Mouse (Mus musculus) myocyte (in vitro differentiated cells): Measurements from ENCODE around the gene Dlg1. TPM values are rescaled to one million over a fixed set of nuclear protein-coding genes. Genes with fewer than 3 reads are reported as not detected.

ENCODE experiments used
- H3K27me3 ChIP-seq: one replicate; pipeline ENCODE4 v1.6.1; 2011; ENCODE audit not compliant: control insufficient read depth, insufficient read depth, insufficient read length
- H3K36me3 ChIP-seq: one replicate; pipeline ENCODE4 v1.6.1; 2011; ENCODE audit not compliant: control insufficient read depth, insufficient read depth
- H3K4me2 ChIP-seq: one replicate; pipeline ENCODE4 v1.6.1; 2011; ENCODE audit warnings: low read depth, control low read depth
- H3K4me3 ChIP-seq: one replicate; pipeline ENCODE4 v1.5.1; 2011; ENCODE audit warnings: mild to moderate bottlenecking, control low read depth, moderate library complexity
- H3K79me2 ChIP-seq: one replicate; pipeline ENCODE4 v1.6.1; 2011; ENCODE audit not compliant: control insufficient read depth, insufficient read depth
- H3ac ChIP-seq: one replicate; pipeline ENCODE4 v1.6.1; 2011; ENCODE audit not compliant: control insufficient read depth, insufficient read length
- CEBPB ChIP-seq: IDR thresholded peaks from 2 replicates; pipeline ENCODE4 v1.6.1; 2011; ENCODE audit warnings: mild to moderate bottlenecking, moderate library complexity; ENCODE audit not compliant: poor library complexity, insufficient read depth, severe bottlenecking
- E2F4 ChIP-seq: IDR thresholded peaks from one replicate; pipeline ENCODE4 v1.6.1; 2011; ENCODE audit warnings: mild to moderate bottlenecking, control low read depth, moderate library complexity; ENCODE audit not compliant: insufficient read depth
- MAX ChIP-seq: IDR thresholded peaks from one replicate; pipeline ENCODE4 v1.6.1; 2011; ENCODE audit warnings: low read depth, mild to moderate bottlenecking, control low read depth
- MYOD1 ChIP-seq, 3 experiments: IDR thresholded peaks; one replicate each; pipeline ENCODE4 v1.6.1; 2011; ENCODE audit warnings: control low read depth in 2 of 3, low read depth in 2 of 3, mild to moderate bottlenecking in 2 of 3, moderate library complexity in 1 of 3; ENCODE audit not compliant: insufficient read length in 2 of 3, control insufficient read depth in 1 of 3
- MYOG ChIP-seq, 3 experiments: IDR thresholded peaks; one replicate each; pipeline ENCODE4 v1.6.1; 2011; ENCODE audit warnings: control low read depth in 2 of 3, low read depth in 2 of 3, mild to moderate bottlenecking in 2 of 3; ENCODE audit not compliant: insufficient read length in 2 of 3, control insufficient read depth in 1 of 3, insufficient read depth in 1 of 3
- POLR2A ChIP-seq: IDR thresholded peaks from one replicate; pipeline ENCODE4 v1.6.1; 2011; ENCODE audit warnings: low read depth, mild to moderate bottlenecking, control low read depth, moderate library complexity; ENCODE audit not compliant: insufficient read length
- POLR2AphosphoS2 ChIP-seq: IDR thresholded peaks from one replicate; pipeline ENCODE4 v1.6.1; 2011; ENCODE audit warnings: low read depth, control low read depth; ENCODE audit not compliant: insufficient read length
- REST ChIP-seq: IDR thresholded peaks from one replicate; pipeline ENCODE4 v1.6.1; 2011; ENCODE audit warnings: mild to moderate bottlenecking, control low read depth, moderate library complexity; ENCODE audit not compliant: insufficient read depth, insufficient read length
- SRF ChIP-seq: IDR thresholded peaks from one replicate; pipeline ENCODE4 v1.6.1; 2011; ENCODE audit warnings: low read depth; ENCODE audit not compliant: control insufficient read depth, insufficient read length
- TCF12 ChIP-seq: IDR thresholded peaks from one replicate; pipeline ENCODE4 v1.6.1; 2011; ENCODE audit warnings: mild to moderate bottlenecking, control low read depth; ENCODE audit not compliant: poor library complexity, insufficient read depth, severe bottlenecking
- TCF3 ChIP-seq: IDR thresholded peaks from one replicate; pipeline ENCODE4 v1.6.1; 2011; ENCODE audit warnings: low read depth, control low read depth; ENCODE audit not compliant: insufficient read length
- USF1 ChIP-seq: IDR thresholded peaks from one replicate; pipeline ENCODE4 v1.6.1; 2011; ENCODE audit warnings: low read depth, mild to moderate bottlenecking, control low read depth, moderate library complexity
- polyA plus RNA-seq: library from polyadenylated mRNA; unstranded; fragments of >200 nt; fragmentation: generic; extraction: Trizol; gene quantifications from one replicate; pipeline ENCODE4 v1.2.1, GENCODE M21; 2012; ENCODE audit warnings: missing spikeins

Gene Dlg1
- polyA plus RNA-seq, 1 experiment = 23.2 TPM

DNA sequence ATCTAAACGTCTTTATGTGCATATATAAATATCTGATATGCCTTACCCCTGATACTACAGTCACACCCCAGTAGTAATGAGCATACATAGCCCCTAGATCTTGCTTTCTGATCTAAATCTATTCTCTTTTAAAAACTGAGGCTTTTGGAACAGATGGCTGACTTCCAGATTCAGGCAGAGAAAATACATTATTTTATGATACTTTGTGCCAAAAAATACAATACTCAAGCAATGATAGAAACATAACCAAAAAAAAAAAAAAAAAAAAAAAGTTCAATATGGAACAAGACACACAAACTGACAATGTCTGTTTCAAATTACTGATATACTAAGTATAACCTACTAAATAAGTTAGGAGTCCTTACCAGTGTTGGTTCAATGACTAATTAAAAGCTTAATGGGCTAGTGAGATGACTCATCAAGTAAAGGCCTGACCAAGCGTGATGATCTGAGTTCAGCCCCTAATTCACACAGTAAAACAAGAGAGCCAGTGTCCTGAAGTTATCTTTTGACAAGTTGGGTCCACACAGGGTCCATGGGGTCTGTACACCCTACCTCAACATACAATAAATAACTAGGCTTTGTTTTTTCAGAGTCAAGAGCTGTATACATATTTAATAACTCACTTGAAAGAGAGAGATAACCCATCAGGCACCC, 171.5 kb downstream of the Dlg1 start:
- H3K36me3 ChIP-seq = peaks cover 31% of the 10 kb centered on the region
- H3K79me2 ChIP-seq = no peaks in the 10 kb centered on the region
- no peak overlapping the region for H3K4me3 ChIP-seq
- TF ChIP-seq E2F4 (no peak), TCF3 (no peak), MAX (no peak), SRF (no peak), REST (no peak), MYOD1 (IDR thresholded peaks at IDR 0.05; ENCODE audit: control insufficient read depth in 1 of 3, insufficient read length in 2 of 3, low read depth in 2 of 3) (no peak), MYOG (IDR thresholded peaks at IDR 0.05; ENCODE audit: control insufficient read depth in 1 of 3, insufficient read depth in 1 of 3, insufficient read length in 2 of 3, low read depth in 2 of 3) (no peak), USF1 (no peak), CEBPB (no peak), POLR2AphosphoS2 (no peak), POLR2A (no peak), TCF12 (no peak)
- H3K4me2 ChIP-seq = no peak overlapping the region
- H3ac ChIP-seq = no peak overlapping the region
- H3K27me3 ChIP-seq = no peaks in the 10 kb centered on the region

GRCm38 (mm10) chr16:31837362-31837761, 174.1 kb downstream of the Dlg1 start:
- H3K79me2 ChIP-seq = no peaks in the 10 kb centered on the region
- no peak for TF ChIP-seq POLR2A
- no peak for TF ChIP-seq CEBPB
- TF ChIP-seq USF1 = no peak
- no peak for TF ChIP-seq MYOG (IDR thresholded peaks at IDR 0.05; ENCODE audit: control insufficient read depth in 1 of 3, insufficient read depth in 1 of 3, insufficient read length in 2 of 3, low read depth in 2 of 3)
- TF ChIP-seq TCF3 = no peak
- no peak for TF ChIP-seq TCF12
- no peak for TF ChIP-seq MYOD1 (IDR thresholded peaks at IDR 0.05; ENCODE audit: control insufficient read depth in 1 of 3, insufficient read length in 2 of 3, low read depth in 2 of 3)
- no peak for TF ChIP-seq REST
- TF ChIP-seq POLR2AphosphoS2 = no peak
- TF ChIP-seq SRF = no peak
- TF ChIP-seq MAX = no peak
- no peak for TF ChIP-seq E2F4
- H3K4me2 ChIP-seq = no peak overlapping the region
- H3K36me3 ChIP-seq = peaks cover 35% of the 10 kb centered on the region
- no peak overlapping the region for H3K4me3 ChIP-seq
- no peaks in the 10 kb centered on the region for H3K27me3 ChIP-seq
- H3ac ChIP-seq = no peak overlapping the region

GRCm38 (mm10) chr16:31844246-31844645, 181.0 kb downstream of the Dlg1 start:
- Histone ChIP-seq H3K36me3 (peaks cover 38% of the 10 kb centered on the region), H3K27me3 (no peaks in the 10 kb centered on the region), H3K4me2 (no peak overlapping the region), H3ac (no peak overlapping the region), H3K79me2 (no peaks in the 10 kb centered on the region), H3K4me3 (no peak overlapping the region)
- no peak for TF ChIP-seq REST

GRCm38 (mm10) chr16:31846763-31847162, 183.5 kb downstream of the Dlg1 start:
- H3ac ChIP-seq = no peak overlapping the region
- H3K4me2 ChIP-seq = no peak overlapping the region
- no peak overlapping the region for H3K4me3 ChIP-seq
- TF ChIP-seq TCF3 (no peak), USF1 (no peak), TCF12 (no peak), CEBPB (no peak), MAX (no peak)
- H3K36me3 ChIP-seq = peaks cover 38% of the 10 kb centered on the region
- no peaks in the 10 kb centered on the region for H3K27me3 ChIP-seq
- H3K79me2 ChIP-seq = no peaks in the 10 kb centered on the region

GRCm38 (mm10) chr16:31863920-31864319, 200.7 kb downstream of the Dlg1 start:
- no peak for TF ChIP-seq MAX
- no peak for TF ChIP-seq POLR2AphosphoS2
- no peak for TF ChIP-seq POLR2A
- TF ChIP-seq MYOD1 (IDR thresholded peaks at IDR 0.05; ENCODE audit: control insufficient read depth in 1 of 3, insufficient read length in 2 of 3, low read depth in 2 of 3) = no peak
- no peak for TF ChIP-seq CEBPB
- TF ChIP-seq REST = no peak
- no peak for TF ChIP-seq TCF12
- TF ChIP-seq MYOG (IDR thresholded peaks at IDR 0.05; ENCODE audit: control insufficient read depth in 1 of 3, insufficient read depth in 1 of 3, insufficient read length in 2 of 3, low read depth in 2 of 3) = no peak
- TF ChIP-seq USF1 = no peak
- TF ChIP-seq TCF3 = no peak
- no peak for TF ChIP-seq E2F4
- TF ChIP-seq SRF = no peak
- Histone ChIP-seq H3K79me2 (no peaks in the 10 kb centered on the region), H3K4me3 (no peak overlapping the region), H3K4me2 (no peak overlapping the region), H3K36me3 (peaks cover 49% of the 10 kb centered on the region), H3ac (no peak overlapping the region), H3K27me3 (no peaks in the 10 kb centered on the region)
